In genomic region chr11:116477160-116477759, GRCm38 (mm10) we compare ENCODE assay signal across 14 mouse cellular contexts. TPM values are rescaled to one million over a fixed set of nuclear protein-coding genes. Genes with fewer than 3 reads are reported as not detected.
"Had no signal": no experiment of that assay in that cellular context is flagged by ENCODE, and none has a peak within 500 bp of the region (broad histone marks: within the 10 kb centered on the region; RNA-seq: fewer than 3 reads in every experiment).

No protein-coding gene starts in this region.

- H3K27me3 ChIP-seq: intestine, embryonic 15.5 days; kidney, embryonic 15.5 days; limb, embryonic 12.5 days; liver, embryonic 15.5 days; neural tube, embryonic 13.5 days; stomach, embryonic 15.5 days had no signal

- H3K4me1 ChIP-seq: intestine, embryonic 15.5 days; kidney, embryonic 15.5 days; limb, embryonic 12.5 days; neural tube, embryonic 13.5 days; stomach, embryonic 15.5 days had no signal

- DNase-seq: kidney, adult 18-20 months; kidney, postnatal 25 days; lung, adult 2 months; lung, postnatal 36 days; right cerebral cortex, postnatal 14 days; thymus, postnatal 4 days had no signal

- H3K27ac ChIP-seq: intestine, embryonic 15.5 days; kidney, embryonic 15.5 days; limb, embryonic 12.5 days; liver, embryonic 15.5 days; midbrain, embryonic 10.5 days; neural tube, embryonic 13.5 days; stomach, embryonic 15.5 days had no signal

- H3K9ac ChIP-seq: intestine, embryonic 15.5 days; kidney, embryonic 15.5 days; limb, embryonic 12.5 days; liver, embryonic 15.5 days; neural tube, embryonic 13.5 days; stomach, embryonic 15.5 days had no signal

- H3K4me3 ChIP-seq: intestine, embryonic 15.5 days; kidney, embryonic 15.5 days; limb, embryonic 12.5 days; liver, embryonic 15.5 days; midbrain, embryonic 10.5 days; neural tube, embryonic 13.5 days; stomach, embryonic 15.5 days had no signal

RNA-seq across cellular contexts. Expression of gene Qrich2, which starts 11.2 kb away (rescaled TPM):
- polyA plus RNA-seq: liver, embryonic 11.5 days; liver, embryonic 15.5 days; neural tube, embryonic 13.5 days had no signal
